Mouse (Mus musculus) ES-E14 (cell line): ENCODE measurements at regions not wholly inside any gene's neighbourhood (a gene's known extent, or its start where the extent isn't known, plus 50 kb on each side); places are given as distances from the start of the nearest gene placed in this dataset.

Experiments used
- HCFC1 ChIP-seq: IDR thresholded peaks from 2 replicates; pipeline ENCODE4 v1.6.1; 2012; ENCODE audit warnings: low read length, inconsistent platforms, borderline replicate concordance; ENCODE audit not compliant: insufficient read depth
- ZC3H11A ChIP-seq: IDR thresholded peaks from 2 replicates; pipeline ENCODE4 v1.6.1; 2012; ENCODE audit warnings: low read depth, mild to moderate bottlenecking, inconsistent platforms, low read length, borderline replicate concordance
- ZNF384 ChIP-seq: IDR thresholded peaks from 2 replicates; pipeline ENCODE4 v1.6.1; 2012; ENCODE audit warnings: low read depth, low read length, inconsistent platforms

DNA sequence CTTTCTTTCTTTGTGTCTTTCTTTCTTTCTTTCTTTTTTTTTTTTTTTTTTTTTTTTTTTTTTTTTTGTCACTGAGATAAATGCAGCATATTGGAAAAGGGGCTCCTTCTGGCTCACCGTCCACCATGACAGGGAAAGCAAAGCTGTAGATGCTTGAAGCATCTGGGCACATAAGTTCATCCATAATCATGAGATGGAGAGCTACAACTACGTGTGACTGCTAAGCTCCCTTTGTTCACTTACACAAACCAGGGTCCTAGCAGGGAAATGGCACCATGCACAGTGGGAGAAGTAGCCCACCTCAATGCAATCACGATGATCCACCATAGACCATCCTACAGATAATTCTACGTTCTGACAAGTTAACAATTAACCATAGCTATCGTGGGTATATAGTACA is 102.0 kb downstream of the Lipi start:
- TF ChIP-seq ZNF384 (no peak), ZC3H11A (no peak), HCFC1 (no peak)
